Mouse (Mus musculus) lung, embryonic 16.5 days (tissue): ENCODE measurements around the gene Cend1. TPM values are rescaled to one million over a fixed set of nuclear protein-coding genes. Genes with fewer than 3 reads are reported as not detected.

Source experiments
- ATAC-seq: fragments of 200-750 bp; cut with Nextera tagmentation; 2 replicates; pipeline ENCODE4 v1.8.0; 2017; ENCODE audit warnings: low read depth, mild to moderate bottlenecking, moderate library complexity
- H3K27ac ChIP-seq: fragments of 300-500 bp; sonication (generic); 2 replicates; pipeline ENCODE4 v1.5.1; 2014; ENCODE audit warnings: mild to moderate bottlenecking, control low read depth, low read length
- H3K27me3 ChIP-seq: fragments of 300-500 bp; sonication (generic); 2 replicates; pipeline ENCODE4 v1.6.1; 2014; ENCODE audit warnings: low read depth, low read length, mixed read lengths; ENCODE audit not compliant: control insufficient read depth, insufficient read depth
- H3K36me3 ChIP-seq: fragments of 300-500 bp; sonication (generic); 2 replicates; pipeline ENCODE4 v1.6.1; 2014; ENCODE audit warnings: low read length; ENCODE audit not compliant: control insufficient read depth, insufficient read depth
- H3K4me1 ChIP-seq: fragments of 300-500 bp; sonication (generic); replicated peaks from 2 replicates; pipeline ENCODE4 v1.6.1; 2014; ENCODE audit warnings: low read length, mixed read lengths; ENCODE audit not compliant: control insufficient read depth, insufficient read depth
- H3K4me2 ChIP-seq: fragments of 300-500 bp; sonication (generic); 2 replicates; pipeline ENCODE4 v1.6.1; 2014; ENCODE audit warnings: low read depth, low read length, control low read depth
- H3K4me3 ChIP-seq: fragments of 300-500 bp; sonication (generic); 2 replicates; pipeline ENCODE4 v1.5.1; 2014; ENCODE audit warnings: mild to moderate bottlenecking, low read length, control low read depth
- H3K9ac ChIP-seq: fragments of 300-500 bp; sonication (generic); 2 replicates; pipeline ENCODE4 v1.6.1; 2014; ENCODE audit warnings: low read length, control low read depth
- H3K9me3 ChIP-seq: fragments of 300-500 bp; sonication (generic); 2 replicates; pipeline ENCODE4 v1.6.1; 2016; ENCODE audit warnings: low read length; ENCODE audit not compliant: control insufficient read depth
- WGBS: fragments of 180-500 bp; shearing (Covaris S2); extraction: QIAGEN DNeasy Blood & Tissue Kit; methylation state at CpG from one replicate; pipeline ENCODE4 v1.1.7; 2014; 5-methylcytosine and 5-hydroxymethylcytosine counted together
- polyA plus RNA-seq: library from polyadenylated mRNA; unstranded; fragments of >200 nt; fragmentation: Nextera tagmentation; extraction: Ambion mirVana; gene quantifications from 2 replicates; pipeline ENCODE4 v1.2.1, GENCODE M21; 2015

The Cend1 gene
- 0.79 TPM in 2 replicates for polyA plus RNA-seq

DNA sequence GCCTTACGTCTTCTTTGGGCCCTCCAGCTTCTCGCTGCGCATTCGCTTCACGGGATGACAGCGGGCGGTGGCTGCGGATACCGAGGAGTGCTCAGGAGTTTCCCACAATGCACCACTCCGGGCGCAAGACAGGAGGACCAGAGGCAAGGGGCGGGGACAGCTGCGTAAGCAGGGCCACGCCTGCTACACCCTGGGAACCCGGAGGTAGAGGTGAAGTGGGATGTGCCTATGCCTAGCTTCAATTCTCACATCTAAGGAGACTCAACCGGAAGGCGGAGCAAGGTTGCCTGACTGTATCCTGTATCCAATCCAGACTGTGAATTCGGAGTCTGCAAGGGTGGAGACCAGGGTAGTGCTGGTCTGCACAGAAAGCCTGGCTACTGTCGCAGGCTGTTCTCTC lies at the start of gene Cend1:
TSS of gene Cend1 (minus strand) at position 182 of the 400 bp plus-strand sequence.
- 3% methylated on average over 19 of the region's 19 CpGs for WGBS
- peak; percentile 24 for ATAC-seq
- no peak within 1 kb of the TSS for H3K4me3 ChIP-seq
- peaks cover 12% of the 10 kb centered on the region for H3K36me3 ChIP-seq
- no peaks in the 10 kb centered on the region for H3K9me3 ChIP-seq
- no peak within 1 kb of the TSS for H3K4me2 ChIP-seq
- no peak within 1 kb of the TSS for H3K9ac ChIP-seq
- H3K27me3 ChIP-seq, result no peaks in the 10 kb centered on the region
- H3K4me1 ChIP-seq, result peaks cover 10% of the 10 kb centered on the region; the same call in 1 of the 2 replicates
- no peak within 1 kb of the TSS for H3K27ac ChIP-seq

DNA sequence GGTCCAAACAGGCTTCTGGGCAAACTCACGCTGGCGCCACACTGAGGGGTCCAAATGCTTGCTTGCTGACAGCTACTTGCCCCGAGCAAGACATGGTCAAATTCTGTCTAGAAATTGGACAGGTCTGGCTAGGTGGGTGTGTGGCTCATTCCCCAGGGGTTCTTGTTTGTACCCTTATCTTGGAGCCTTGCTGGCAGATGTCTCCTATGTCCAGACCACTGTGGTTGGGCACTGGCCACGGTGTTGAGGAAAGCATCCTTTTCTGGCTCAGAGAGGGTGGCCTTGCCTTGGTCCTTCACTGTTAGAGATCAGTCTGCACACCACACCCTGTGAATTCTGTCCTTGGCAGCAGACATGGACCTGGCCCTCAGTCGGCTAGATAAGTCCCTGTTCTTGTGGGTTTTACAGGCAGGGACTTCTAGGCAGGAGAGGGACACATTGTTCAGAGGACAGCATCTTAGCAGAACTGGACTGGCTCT lies 49.0 kb upstream of the Cend1 start:
- Histone ChIP-seq H3K9ac (peak overlapping the region; percentile 61), H3K4me1 (peaks cover 59% of the 10 kb centered on the region)
- 51% methylated on average over 5 of the region's 5 CpGs for WGBS

DNA sequence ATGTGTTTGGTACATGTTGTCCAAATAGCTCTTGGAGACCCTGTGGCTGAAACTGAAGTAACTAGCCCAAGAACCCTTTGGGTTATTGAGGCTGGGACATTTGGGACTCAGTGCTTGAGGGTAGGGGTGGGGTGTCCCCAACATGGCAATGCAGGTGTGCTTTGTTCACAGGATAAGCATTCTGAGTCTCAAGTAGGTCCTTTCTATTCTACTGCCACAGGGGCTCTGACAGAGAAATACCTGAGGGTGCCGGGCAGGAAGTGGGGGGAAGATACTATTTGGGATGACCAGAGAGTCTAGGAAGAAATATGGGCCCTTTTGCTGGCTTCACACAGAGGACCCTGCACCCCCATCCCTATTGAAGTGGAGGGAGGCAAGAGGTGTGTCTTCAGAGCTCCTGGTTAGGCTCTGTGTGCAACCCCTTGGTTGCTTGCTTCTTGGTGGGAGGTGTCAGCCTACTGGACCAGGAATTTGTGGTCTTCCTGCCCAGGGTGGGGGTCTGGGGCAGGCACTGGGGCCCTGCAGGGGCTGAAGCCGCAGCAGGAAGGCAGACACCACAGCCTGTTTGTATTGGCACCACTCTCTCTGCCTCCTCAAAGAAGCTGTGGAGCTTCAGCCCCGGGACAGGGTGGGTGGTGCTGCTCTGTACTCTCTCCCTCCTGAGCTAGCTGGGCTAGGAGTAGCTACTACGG lies 48.4 kb upstream of the Cend1 start:
- peaks cover 56% of the 10 kb centered on the region for H3K4me1 ChIP-seq

More for the DNA sequence above, 49.0 kb upstream of the Cend1 start:
- H3K27ac ChIP-seq, result peak overlapping the region; percentile 99
- peak overlapping the region; percentile 94 for H3K4me2 ChIP-seq
- no peak for ATAC-seq
- H3K4me3 ChIP-seq, result no peak overlapping the region
- H3K27me3 ChIP-seq, result peaks cover 4% of the 10 kb centered on the region
- H3K9me3 ChIP-seq, result no peaks in the 10 kb centered on the region
- H3K36me3 ChIP-seq, result no peaks in the 10 kb centered on the region

DNA sequence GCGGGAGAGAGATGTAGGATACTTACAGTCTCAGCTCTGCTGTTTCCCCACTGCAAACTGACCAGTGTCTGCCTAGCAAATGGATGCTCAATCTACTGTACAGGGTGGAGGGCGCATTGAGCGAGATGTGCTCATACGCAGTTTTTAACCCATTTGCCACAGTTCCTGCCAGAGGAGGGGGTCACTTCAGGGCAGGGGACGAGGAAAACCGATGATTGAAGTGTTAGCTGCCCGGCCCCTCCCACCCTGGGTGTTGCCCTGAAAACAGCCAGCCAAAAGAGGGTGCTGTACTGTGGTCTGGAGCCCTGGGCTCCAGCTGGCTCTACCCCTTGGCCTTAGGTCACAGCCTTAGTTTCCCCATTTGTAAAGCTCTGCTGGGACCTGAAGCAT lies 47.7 kb upstream of the Cend1 start:
- Histone ChIP-seq H3K9me3 (no peaks in the 10 kb centered on the region), H3K27ac (peak overlapping the region; percentile 99), H3K9ac (peak overlapping the region; percentile 61), H3K4me2 (peak overlapping the region; percentile 94), H3K4me1 (peaks cover 50% of the 10 kb centered on the region), H3K27me3 (no peaks in the 10 kb centered on the region), H3K36me3 (peaks cover 6% of the 10 kb centered on the region), H3K4me3 (peak overlapping the region; percentile 86)
- peak; percentile 4; the same call in 1 of the 2 replicates for ATAC-seq
- 0% methylated on average over 7 of the region's 7 CpGs for WGBS

More for the DNA sequence above, 48.4 kb upstream of the Cend1 start:
- WGBS, result 22% methylated on average over 4 of the region's 4 CpGs
- H3K4me3 ChIP-seq, result no peak overlapping the region
- peak overlapping the region; percentile 94 for H3K4me2 ChIP-seq
- peak overlapping the region; percentile 61 for H3K9ac ChIP-seq
- H3K27me3 ChIP-seq, result peaks cover 3% of the 10 kb centered on the region
- no peaks in the 10 kb centered on the region for H3K9me3 ChIP-seq
- peak overlapping the region; percentile 99 for H3K27ac ChIP-seq
- H3K36me3 ChIP-seq, result no peaks in the 10 kb centered on the region
- ATAC-seq, result no peak

DNA sequence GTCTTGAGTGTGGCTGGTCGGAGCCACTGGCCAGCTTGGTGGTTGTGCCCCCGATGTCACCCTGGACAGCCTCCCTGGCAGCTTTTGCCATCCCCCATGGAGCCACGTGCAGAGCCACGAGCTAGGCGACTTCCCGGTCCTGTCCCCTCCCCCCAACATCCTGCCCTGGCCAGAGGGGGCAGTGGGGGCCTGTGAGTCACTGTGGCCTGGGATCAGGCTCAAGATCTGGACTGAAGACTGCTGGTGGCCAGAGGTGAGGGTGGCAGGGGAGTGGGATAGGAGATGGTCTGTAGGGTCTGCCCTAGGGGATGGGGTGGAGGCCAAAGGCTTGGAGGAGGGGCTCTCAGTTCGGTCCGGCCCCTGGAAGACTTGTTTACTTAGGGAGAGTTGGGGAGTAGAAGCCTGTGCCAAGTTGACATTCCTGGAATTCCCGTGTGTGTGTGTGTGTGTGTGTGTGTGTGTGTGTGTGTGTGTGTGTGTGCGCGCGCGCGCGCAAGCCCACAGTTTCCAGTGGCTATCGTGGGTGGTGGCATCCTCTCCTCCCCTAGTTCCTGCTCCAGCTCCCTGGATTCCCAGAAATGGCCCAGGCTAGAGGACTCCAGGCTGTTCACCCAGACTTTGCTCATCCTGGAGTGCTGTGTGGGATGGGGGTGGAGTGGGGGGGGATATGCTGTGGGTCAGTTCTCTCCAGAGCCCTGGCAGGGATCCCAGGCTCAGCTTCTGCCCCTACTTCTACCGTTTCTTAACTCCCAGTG lies 47.1 kb upstream of the Cend1 start:
- H3K9ac ChIP-seq, result peak overlapping the region; percentile 92
- no peaks in the 10 kb centered on the region for H3K9me3 ChIP-seq
- H3K4me3 ChIP-seq, result peak overlapping the region; percentile 86
- H3K27me3 ChIP-seq, result no peaks in the 10 kb centered on the region
- peak overlapping the region; percentile 94 for H3K4me2 ChIP-seq
- H3K4me1 ChIP-seq, result peaks cover 45% of the 10 kb centered on the region
- peak overlapping the region; percentile 99 for H3K27ac ChIP-seq
- peak; percentile 83 for ATAC-seq
- H3K36me3 ChIP-seq, result peaks cover 9% of the 10 kb centered on the region
- 0% methylated on average over 17 of the region's 17 CpGs for WGBS

DNA sequence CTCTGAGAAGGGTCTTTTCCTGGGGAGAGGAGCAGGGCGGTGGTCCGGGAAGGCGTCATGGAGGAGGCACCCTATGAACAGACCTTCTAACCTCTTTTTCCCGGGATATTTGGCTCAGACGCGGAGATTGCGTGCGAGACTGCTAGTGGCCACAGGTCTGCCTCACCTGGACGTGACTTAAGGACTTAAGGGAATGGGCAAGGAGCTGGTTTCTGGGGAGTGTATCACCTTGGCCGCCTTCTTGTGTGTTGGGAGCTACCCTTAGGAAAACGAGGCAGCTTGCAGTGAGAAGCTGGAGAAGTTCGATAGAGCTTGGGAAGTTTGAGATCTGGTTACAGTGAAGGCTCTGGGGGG lies 46.5 kb upstream of the Cend1 start:
- H3K27me3 ChIP-seq, result no peaks in the 10 kb centered on the region
- H3K4me3 ChIP-seq, result peak overlapping the region; percentile 86
- WGBS, result under 1% methylated on average over 12 of the region's 12 CpGs
- H3K27ac ChIP-seq, result peak overlapping the region; percentile 99
- peaks cover 15% of the 10 kb centered on the region for H3K36me3 ChIP-seq
- no peaks in the 10 kb centered on the region for H3K9me3 ChIP-seq
- peak overlapping the region; percentile 92 for H3K9ac ChIP-seq
- ATAC-seq, result peak; percentile 1; the same call in 1 of the 2 replicates
- H3K4me2 ChIP-seq, result peak overlapping the region; percentile 94
- H3K4me1 ChIP-seq, result peaks cover 39% of the 10 kb centered on the region

DNA sequence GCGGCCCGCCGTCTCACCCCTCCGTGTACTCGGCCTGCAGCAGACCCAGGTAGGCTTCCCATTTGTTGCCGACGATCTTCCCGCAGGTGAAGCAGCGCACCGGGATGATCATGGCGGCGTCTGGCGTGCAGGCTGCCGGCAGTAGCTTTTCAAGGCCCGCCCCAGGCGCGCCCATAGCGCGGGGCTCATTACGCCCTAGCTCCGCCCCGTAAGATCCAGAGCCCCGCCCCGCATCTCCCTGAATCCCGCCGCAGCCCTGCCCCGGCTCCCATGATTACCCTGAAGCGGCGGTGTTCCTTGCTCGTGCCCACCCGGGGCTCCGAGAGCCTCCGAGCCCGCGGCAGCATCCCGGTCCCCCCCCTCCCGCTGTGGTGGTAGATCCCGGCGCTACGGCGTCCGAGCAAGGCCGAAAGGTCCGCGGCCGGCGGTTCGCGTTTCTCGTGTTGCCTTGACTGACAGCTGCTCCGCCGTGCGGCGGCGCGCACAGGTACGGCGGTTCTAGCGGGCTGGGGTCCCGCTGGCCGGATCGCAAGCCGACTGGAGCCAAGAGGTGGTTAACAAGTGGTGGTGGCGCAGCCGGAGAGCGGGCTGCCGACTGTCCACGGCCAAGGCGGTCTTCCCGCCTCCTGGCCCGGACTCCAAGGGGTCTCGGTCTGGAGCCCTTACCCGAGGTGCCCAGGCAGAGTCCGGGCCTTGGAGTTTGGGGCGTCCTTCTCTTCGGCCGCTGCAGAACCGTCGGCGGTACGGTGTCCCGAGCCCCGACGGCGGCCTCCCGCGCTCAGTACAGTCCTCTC lies 45.9 kb upstream of the Cend1 start, which contains the start of the genes Polr2l and Tspan4:
TSS of gene Polr2l (minus strand) at position 122 of the 794 bp plus-strand sequence.
TSS of gene Tspan4 (plus strand) at position 230 of the 794 bp plus-strand sequence.
- WGBS, result under 1% methylated on average over 87 of the region's 87 CpGs
- peak within 1 kb of the TSS; percentile 86 for H3K4me3 ChIP-seq
- peak within 1 kb of the TSS; percentile 99 for H3K27ac ChIP-seq
- peak within 1 kb of the TSS; percentile 94 for H3K4me2 ChIP-seq
- peaks cover 21% of the 10 kb centered on the region for H3K36me3 ChIP-seq
- peak within 1 kb of the TSS; percentile 92 for H3K9ac ChIP-seq
- ATAC-seq, result peak; percentile 55
- peaks cover 39% of the 10 kb centered on the region for H3K4me1 ChIP-seq
- no peaks in the 10 kb centered on the region for H3K27me3 ChIP-seq
- H3K9me3 ChIP-seq, result no peaks in the 10 kb centered on the region

DNA sequence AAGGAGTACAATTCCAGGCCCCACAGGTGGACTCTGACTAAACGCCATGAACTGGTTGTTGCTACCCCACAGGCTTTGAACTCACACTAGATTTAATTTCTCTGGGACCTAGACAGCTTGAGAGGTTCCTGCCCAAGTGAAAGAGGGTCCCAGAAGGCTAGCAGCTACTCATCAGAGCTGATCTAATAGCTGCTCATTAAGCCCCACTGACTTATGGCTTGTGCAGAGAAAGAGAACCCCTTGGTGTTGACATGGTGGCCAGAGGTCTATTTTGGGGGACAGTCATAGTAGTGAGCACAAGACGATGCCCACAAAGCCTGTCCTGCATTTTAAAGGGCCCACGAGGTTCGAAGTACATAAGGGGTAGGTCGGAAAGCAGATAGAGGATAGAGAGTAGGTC lies 44.9 kb upstream of the Cend1 start:
- Histone ChIP-seq H3K9ac (peak overlapping the region; percentile 92), H3K27me3 (no peaks in the 10 kb centered on the region), H3K4me2 (peak overlapping the region; percentile 94), H3K4me1 (peaks cover 46% of the 10 kb centered on the region), H3K36me3 (peaks cover 26% of the 10 kb centered on the region), H3K27ac (no peak overlapping the region), H3K9me3 (no peaks in the 10 kb centered on the region), H3K4me3 (peak overlapping the region; percentile 86)
- ATAC-seq, result no peak
- 9% methylated on average over 5 of the region's 5 CpGs for WGBS
